Mouse (Mus musculus) CH12.LX (cell line): Measurements from ENCODE around the gene Cd53. TPM values are rescaled to one million over a fixed set of nuclear protein-coding genes. Genes with fewer than 3 reads are reported as not detected.

Source experiments
- DNase-seq: peaks from one replicate; pipeline ENCODE4 v3.0.0-alpha.2; 2013; ENCODE audit errors: extremely low read depth
- H3K27ac ChIP-seq: 2 replicates; pipeline ENCODE4 v1.5.1; 2012; ENCODE audit warnings: low read depth, mild to moderate bottlenecking, control low read depth, moderate library complexity; ENCODE audit not compliant: insufficient read depth
- H3K27me3 ChIP-seq: replicated peaks from 2 replicates; pipeline ENCODE3; 2012; ENCODE audit warnings: inconsistent platforms
- H3K36me3 ChIP-seq, 2 experiments: replicated peaks in 1 of 2; 2 replicates each; pipeline versions ENCODE3 to v1.6.1; 2012; ENCODE audit warnings: inconsistent platforms in 1 of 2, low read length in 1 of 2, mild to moderate bottlenecking in 1 of 2, mixed read lengths in 1 of 2, moderate library complexity in 1 of 2; ENCODE audit not compliant: control insufficient read depth in 1 of 2, insufficient read depth in 1 of 2
- H3K4me1 ChIP-seq, 2 experiments: 2 replicates each; pipeline ENCODE4 v1.6.1; 2012; ENCODE audit warnings: inconsistent platforms in 1 of 2, moderate library complexity in 1 of 2; ENCODE audit not compliant: insufficient read depth in 2 of 2, control insufficient read depth in 1 of 2
- H3K4me2 ChIP-seq: 2 replicates; pipeline ENCODE4 v1.6.1; 2012; ENCODE audit warnings: low read depth, mild to moderate bottlenecking, control low read depth; ENCODE audit not compliant: poor library complexity, insufficient read depth, severe bottlenecking
- H3K4me3 ChIP-seq, 3 experiments: fragments of 150-350 bp in 1 of 3; sonication (generic) in 1 of 3; replicated peaks in 1 of 3; 2 replicates each; pipeline versions ENCODE3 to v1.5.1; 2011 to 2012; ENCODE audit warnings: low read depth in 2 of 3, low read length in 2 of 3, mild to moderate bottlenecking in 2 of 3, moderate library complexity in 2 of 3, control low read depth in 1 of 3, improper control_type of control experiment in 1 of 3, inconsistent platforms in 1 of 3, mixed read lengths in 1 of 3; ENCODE audit not compliant: poor library complexity in 1 of 3
- H3K79me2 ChIP-seq: replicated peaks from 2 replicates; pipeline ENCODE4 v1.6.1; 2012; ENCODE audit warnings: mild to moderate bottlenecking, moderate library complexity; ENCODE audit not compliant: control insufficient read depth, poor library complexity, insufficient read depth, severe bottlenecking; ENCODE audit errors: extremely low read depth
- H3K9ac ChIP-seq: 2 replicates; pipeline ENCODE4 v1.6.1; 2012; ENCODE audit warnings: low read depth, mild to moderate bottlenecking, control low read depth, moderate library complexity; ENCODE audit not compliant: insufficient read depth
- H3K9me3 ChIP-seq: replicated peaks from 2 replicates; pipeline ENCODE3; 2012; ENCODE audit warnings: low read length, inconsistent platforms, mixed read lengths
- BHLHE40 ChIP-seq: IDR thresholded peaks from 2 replicates; pipeline ENCODE4 v1.6.1; 2011; ENCODE audit warnings: mild to moderate bottlenecking, low read depth, low read length, improper control_type of control experiment
- CHD1 ChIP-seq: IDR thresholded peaks from 2 replicates; pipeline ENCODE4 v1.6.1; 2012; ENCODE audit warnings: low read depth, low read length, improper control_type of control experiment, inconsistent platforms
- CHD2 ChIP-seq: IDR thresholded peaks from 2 replicates; pipeline ENCODE4 v1.6.1; 2011; ENCODE audit warnings: low read length, improper control_type of control experiment
- CTCF ChIP-seq, 2 experiments: IDR thresholded peaks in 1 of 2; conservative IDR thresholded peaks in 1 of 2; 2 replicates each; pipeline ENCODE4 v1.5.1; 2011 to 2012; ENCODE audit warnings: low read depth in 2 of 2, low read length in 2 of 2, improper control_type of control experiment in 1 of 2, inconsistent platforms in 1 of 2, mild to moderate bottlenecking in 1 of 2, moderate library complexity in 1 of 2
- E2F4 ChIP-seq: IDR thresholded peaks from 2 replicates; pipeline ENCODE4 v1.6.1; 2011; ENCODE audit warnings: low read depth, low read length, improper control_type of control experiment; ENCODE audit not compliant: insufficient replicate concordance
- ELF1 ChIP-seq: IDR thresholded peaks from 2 replicates; pipeline ENCODE4 v1.6.1; 2014; ENCODE audit warnings: low read depth, mild to moderate bottlenecking, inconsistent platforms, low read length, improper control_type of control experiment
- EP300 ChIP-seq: IDR thresholded peaks from 2 replicates; pipeline ENCODE4 v1.6.1; 2011; ENCODE audit warnings: low read length, improper control_type of control experiment
- ETS1 ChIP-seq: conservative IDR thresholded peaks from 2 replicates; pipeline ENCODE4 v1.6.1; 2012; ENCODE audit warnings: low read depth, mild to moderate bottlenecking, inconsistent platforms, low read length, improper control_type of control experiment, moderate library complexity
- GABPA ChIP-seq: IDR thresholded peaks from 2 replicates; pipeline ENCODE4 v1.6.1; 2012; ENCODE audit warnings: low read depth, low read length, improper control_type of control experiment, inconsistent platforms; ENCODE audit not compliant: insufficient replicate concordance
- HCFC1 ChIP-seq: IDR thresholded peaks from 2 replicates; pipeline ENCODE4 v1.6.1; 2012; ENCODE audit warnings: low read depth, mild to moderate bottlenecking, inconsistent platforms, low read length, improper control_type of control experiment
- IRF4 ChIP-seq: IDR thresholded peaks from 2 replicates; pipeline ENCODE4 v1.6.1; 2014; ENCODE audit warnings: low read depth, mild to moderate bottlenecking, inconsistent platforms, low read length, improper control_type of control experiment
- JUN ChIP-seq: IDR thresholded peaks from 2 replicates; pipeline ENCODE4 v1.6.1; 2011; ENCODE audit warnings: low read depth, mild to moderate bottlenecking, low read length, improper control_type of control experiment, moderate library complexity; ENCODE audit not compliant: insufficient read depth
- JUND ChIP-seq: conservative IDR thresholded peaks from 2 replicates; pipeline ENCODE4 v1.6.1; 2011; ENCODE audit warnings: low read depth, low read length, improper control_type of control experiment
- KAT2A ChIP-seq: IDR thresholded peaks from 2 replicates; pipeline ENCODE4 v1.6.1; 2012; ENCODE audit warnings: low read length, improper control_type of control experiment, inconsistent platforms; ENCODE audit not compliant: insufficient replicate concordance
- MAFK ChIP-seq: IDR thresholded peaks from 2 replicates; pipeline ENCODE4 v1.6.1; 2011; ENCODE audit warnings: low read length, improper control_type of control experiment; ENCODE audit not compliant: insufficient replicate concordance
- MAX ChIP-seq: IDR thresholded peaks from 2 replicates; pipeline ENCODE4 v1.6.1; 2011; ENCODE audit warnings: low read length, improper control_type of control experiment
- MAZ ChIP-seq: IDR thresholded peaks from 2 replicates; pipeline ENCODE4 v1.6.1; 2012; ENCODE audit warnings: low read depth, mild to moderate bottlenecking, inconsistent platforms, low read length, improper control_type of control experiment, moderate library complexity
- MEF2A ChIP-seq: IDR thresholded peaks from 2 replicates; pipeline ENCODE4 v1.6.1; 2014; ENCODE audit warnings: low read depth, mild to moderate bottlenecking, inconsistent platforms, low read length, improper control_type of control experiment, borderline replicate concordance
- MXI1 ChIP-seq: IDR thresholded peaks from 2 replicates; pipeline ENCODE4 v1.6.1; 2011; ENCODE audit warnings: mild to moderate bottlenecking, low read depth, low read length, improper control_type of control experiment
- MYC ChIP-seq: IDR thresholded peaks from 2 replicates; pipeline ENCODE4 v1.6.1; 2011; ENCODE audit warnings: low read depth, mild to moderate bottlenecking, improper control_type of control experiment, low read length
- NELFE ChIP-seq: IDR thresholded peaks from 2 replicates; pipeline ENCODE4 v1.6.1; 2011; ENCODE audit warnings: low read depth, low read length, improper control_type of control experiment
- NRF1 ChIP-seq: IDR thresholded peaks from 2 replicates; pipeline ENCODE4 v1.6.1; 2014; ENCODE audit warnings: low read depth, mild to moderate bottlenecking, inconsistent platforms, low read length, improper control_type of control experiment, moderate library complexity
- PAX5 ChIP-seq: IDR thresholded peaks from 2 replicates; pipeline ENCODE4 v1.6.1; 2012; ENCODE audit warnings: low read length, inconsistent platforms, mixed read lengths
- POLR2A ChIP-seq: IDR thresholded peaks from 2 replicates; pipeline ENCODE4 v1.6.1; 2011; ENCODE audit warnings: low read depth, mild to moderate bottlenecking, improper control_type of control experiment, low read length
- POLR2AphosphoS2 ChIP-seq: IDR thresholded peaks from 2 replicates; pipeline ENCODE4 v1.6.1; 2011; ENCODE audit warnings: low read depth, low read length, improper control_type of control experiment
- RAD21 ChIP-seq: IDR thresholded peaks from 2 replicates; pipeline ENCODE4 v1.6.1; 2011; ENCODE audit warnings: low read depth, mild to moderate bottlenecking, low read length, improper control_type of control experiment, moderate library complexity
- RCOR1 ChIP-seq: conservative IDR thresholded peaks from 2 replicates; pipeline ENCODE4 v1.6.1; 2012; ENCODE audit warnings: low read depth, mild to moderate bottlenecking, inconsistent platforms, low read length, improper control_type of control experiment
- SIN3A ChIP-seq: IDR thresholded peaks from 2 replicates; pipeline ENCODE4 v1.6.1; 2012; ENCODE audit warnings: low read length, improper control_type of control experiment, inconsistent platforms
- SMC3 ChIP-seq: IDR thresholded peaks from 2 replicates; pipeline ENCODE4 v1.6.1; 2011; ENCODE audit warnings: low read depth, low read length, improper control_type of control experiment
- TBP ChIP-seq: conservative IDR thresholded peaks from 2 replicates; pipeline ENCODE4 v1.6.1; 2011; ENCODE audit warnings: low read depth, low read length, improper control_type of control experiment
- TCF12 ChIP-seq: IDR thresholded peaks from 2 replicates; pipeline ENCODE4 v1.6.1; 2014; ENCODE audit warnings: low read depth, mild to moderate bottlenecking, inconsistent platforms, low read length, improper control_type of control experiment
- UBTF ChIP-seq: IDR thresholded peaks from 2 replicates; pipeline ENCODE4 v1.6.1; 2012; ENCODE audit warnings: low read depth, mild to moderate bottlenecking, inconsistent platforms, low read length, improper control_type of control experiment, moderate library complexity
- USF1 ChIP-seq: IDR thresholded peaks from 2 replicates; pipeline ENCODE4 v1.6.1; 2014; ENCODE audit warnings: low read depth, mild to moderate bottlenecking, inconsistent platforms, low read length, improper control_type of control experiment
- USF2 ChIP-seq: conservative IDR thresholded peaks from 2 replicates; pipeline ENCODE4 v1.6.1; 2011; ENCODE audit warnings: low read depth, low read length, improper control_type of control experiment
- ZC3H11A ChIP-seq: IDR thresholded peaks from 2 replicates; pipeline ENCODE4 v1.6.1; 2012; ENCODE audit warnings: low read depth, mild to moderate bottlenecking, inconsistent platforms, low read length, improper control_type of control experiment
- ZKSCAN1 ChIP-seq: IDR thresholded peaks from 2 replicates; pipeline ENCODE4 v1.6.1; 2012; ENCODE audit warnings: low read depth, inconsistent platforms, low read length, improper control_type of control experiment, borderline replicate concordance
- ZMIZ1 ChIP-seq: IDR thresholded peaks from 2 replicates; pipeline ENCODE4 v1.6.1; 2012; ENCODE audit warnings: low read depth, mild to moderate bottlenecking, inconsistent platforms, low read length, improper control_type of control experiment
- ZNF384 ChIP-seq: IDR thresholded peaks from 2 replicates; pipeline ENCODE4 v1.6.1; 2012; ENCODE audit warnings: low read depth, low read length, improper control_type of control experiment, inconsistent platforms
- dilution Hi-C: fragments of 300-500 bp; cut with MboI; formaldehyde crosslinking; loops from 2 replicates; pipeline ENCODE4 v1.14.3; 2020; ENCODE audit warnings: low sequenced_read_pairs; ENCODE audit not compliant: extremely low pct_unique_long_range_greater_than_20kb, extremely low pct_ligation_motif_present
- in situ Hi-C: fragments of 300-500 bp; cut with MboI; formaldehyde crosslinking; loops from 3 replicates; pipeline ENCODE4 v1.14.3; 2019; ENCODE audit warnings: low sequenced_read_pairs, low pct_ligation_motif_present, low pct_unique_long_range_greater_than_20kb, mixed read lengths
- polyA plus RNA-seq: library from polyadenylated mRNA; unstranded; fragments of >175 nt; gene quantifications from 2 replicates; pipeline ENCODE4 v1.2.1, GENCODE M21; 2012; ENCODE audit warnings: low read depth; ENCODE audit not compliant: insufficient read length
- total RNA-seq, 2 experiments: library from RNA; depleted of rRNA; stranded (reverse); fragments of 300-350 nt in 1 of 2; fragments of >200 nt in 1 of 2; gene quantifications; 2 replicates each; pipeline ENCODE4 v1.2.3; 2012 to 2014

Cd53 gene
- total RNA-seq (2012; rRNA removed) (82.1 and 82.5 TPM in 2 replicates), total RNA-seq (2014; rRNA removed) (450 and 467 TPM in 2 replicates), polyA plus RNA-seq (169 and 196 TPM in 2 replicates)

DNA sequence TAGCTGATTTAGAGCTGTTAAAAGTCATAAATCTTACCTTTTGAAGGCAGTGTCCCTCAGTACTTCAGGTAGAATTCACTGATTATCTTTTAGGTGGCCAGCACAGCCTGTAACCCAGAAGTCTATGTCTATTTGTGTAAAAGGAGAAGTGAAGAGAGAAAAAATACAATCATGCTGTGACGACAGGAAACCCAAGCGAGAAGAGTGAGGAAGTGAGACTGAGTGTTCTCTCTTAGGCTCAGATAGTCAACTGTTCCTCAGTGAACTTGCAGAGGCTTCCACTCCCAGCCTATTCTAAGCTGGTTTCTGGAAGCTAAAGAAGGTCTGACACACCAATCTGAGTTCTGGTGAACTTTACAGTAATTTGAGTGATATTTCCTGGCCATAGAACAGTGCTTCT lies at the start of gene Cd53:
TSS of gene Cd53 (minus strand) at position 220 of the 400 bp plus-strand sequence.
- in situ Hi-C loops: no loop called here
- peak within 1 kb of the TSS; percentile 92 for H3K9ac ChIP-seq
- H3K4me3 ChIP-seq: peak within 1 kb of the TSS; percentile 57 to 82 (median 64)

DNA sequence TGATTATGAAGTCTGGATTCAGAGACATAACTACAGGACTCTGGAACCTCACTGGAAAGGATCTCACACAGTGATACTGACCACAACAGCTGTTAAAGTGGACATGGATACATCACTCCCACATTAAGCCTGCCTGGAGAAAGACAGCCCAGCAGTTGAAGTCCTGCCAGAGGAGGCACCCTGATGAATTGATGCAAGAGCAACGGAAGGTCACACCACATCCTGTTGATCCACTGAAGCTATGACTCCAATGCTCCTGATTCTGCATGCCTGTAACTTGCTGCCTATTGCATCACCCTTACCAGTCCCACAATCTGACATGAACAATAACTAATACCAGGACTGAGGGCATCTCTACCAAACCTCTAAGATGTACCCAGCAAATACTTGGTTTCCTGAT lies 42.2 kb upstream of the Cd53 start:
- peak overlapping the region; percentile 22; the same call in 1 of the 2 replicates for H3K27ac ChIP-seq
- peak overlapping the region; percentile 41 for H3K9ac ChIP-seq
- dilution Hi-C loops (no loop called here), in situ Hi-C loops (no loop called here)
- DNase-seq: peak; percentile 26
- no peak overlapping the region for H3K4me3 ChIP-seq
- H3K27me3 ChIP-seq: no peaks in the 10 kb centered on the region
- H3K36me3 ChIP-seq: no peaks in the 10 kb centered on the region
- peaks cover 9% of the 10 kb centered on the region for H3K9me3 ChIP-seq
- H3K4me1 ChIP-seq: peaks cover 12 to 20% of the 10 kb centered on the region in 2 experiments
- TF ChIP-seq HCFC1 (no peak), UBTF (no peak), TCF12 (no peak), MEF2A (no peak)
- H3K79me2 ChIP-seq: no peaks in the 10 kb centered on the region
- no peak overlapping the region for H3K4me2 ChIP-seq

More for the DNA sequence above, at the start of gene Cd53:
- peak within 1 kb of the TSS; percentile 87 for H3K27ac ChIP-seq
- H3K4me2 ChIP-seq: peak within 1 kb of the TSS; percentile 100; the same call in 1 of the 2 replicates
- peak; percentile 90 for DNase-seq
- H3K4me1 ChIP-seq: peaks cover 0 to 26% of the 10 kb centered on the region in 2 experiments; a peak in 2 of 4 replicates
- H3K79me2 ChIP-seq: peaks cover 36% of the 10 kb centered on the region
- H3K9me3 ChIP-seq: no peaks in the 10 kb centered on the region
- H3K27me3 ChIP-seq: no peaks in the 10 kb centered on the region
- TF ChIP-seq SIN3A (peak; percentile 89), BHLHE40 (peak; percentile 61), MYC (peak; percentile 78), MXI1 (peak; percentile 75; the same call in 1 of the 2 replicates), TBP (peak; percentile 89), JUND (peak; percentile 73; the same call in 1 of the 2 replicates), MAX (peak; percentile 63; the same call in 1 of the 2 replicates), USF1 (no peak), KAT2A (no peak), MAZ (no peak; the same call in 1 of the 2 replicates), ZNF384 (peak; percentile 92), NELFE (peak; percentile 65), RAD21 (peak; percentile 16; the same call in 1 of the 2 replicates), MEF2A (peak; percentile 96), GABPA (no peak), E2F4 (0 out of 2 replicates have a peak, but pooled peaks have one; percentile 31), CHD1 (peak; percentile 59; the same call in 1 of the 2 replicates), USF2 (no peak), CTCF (conservative IDR thresholded peaks at IDR 0.05 in 1 of 2, IDR thresholded peaks at IDR 0.05 in 1 of 2; ENCODE audit: low read depth in 2 of 2, low read length in 2 of 2) (no peak), CHD2 (peak; percentile 79), POLR2AphosphoS2 (peak; percentile 39; the same call in 1 of the 2 replicates), PAX5 (no peak), POLR2A (peak; percentile 59), ZC3H11A (no peak), UBTF (no peak), TCF12 (peak; percentile 83), ZMIZ1 (peak; percentile 84), SMC3 (0 out of 2 replicates have a peak, but pooled peaks have one; percentile 10), HCFC1 (no peak; the same call in 1 of the 2 replicates), NRF1 (0 out of 2 replicates have a peak, but pooled peaks have one; percentile 23), RCOR1 (peak; percentile 97), ZKSCAN1 (no peak), ELF1 (peak; percentile 76), ETS1 (peak; percentile 90), IRF4 (peak; percentile 99), MAFK (peak; percentile 78), EP300 (peak; percentile 100), JUN (peak; percentile 72)
- dilution Hi-C loops: no loop called here
- H3K36me3 ChIP-seq: peaks cover 0 to 2% of the 10 kb centered on the region in 2 experiments
